Comparison of ENCODE assay signal across 15 mouse cellular contexts in the genomic region with DNA sequence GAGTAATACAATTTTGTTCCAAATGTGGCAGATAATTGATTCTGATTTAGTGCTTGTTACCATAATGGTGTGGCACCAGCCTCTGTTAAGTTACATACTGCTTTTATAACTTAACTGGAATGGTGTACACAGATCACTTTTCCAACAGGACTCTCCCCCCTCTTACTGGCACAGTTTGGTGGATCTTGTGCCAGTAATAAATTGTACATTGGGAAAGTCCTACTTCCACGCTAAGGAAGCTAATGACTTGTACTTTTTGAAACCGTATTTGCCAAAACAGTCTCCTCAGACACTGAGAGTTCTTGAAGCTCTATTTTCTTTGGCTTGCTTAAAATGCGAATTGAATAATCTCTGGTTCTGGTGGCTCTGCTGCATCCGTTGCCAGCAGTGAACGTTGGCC.
"Had no signal": no experiment of that assay in that cellular context is flagged by ENCODE, and none has a peak within 500 bp of the region (broad histone marks: within the 10 kb centered on the region; RNA-seq: fewer than 3 reads in every experiment).

No protein-coding gene starts in this region.

- H3K4me3 ChIP-seq: left cerebral cortex, adult 2 months; limb, embryonic 12.5 days; midbrain, embryonic 10.5 days; myocyte; neural tube, embryonic 15.5 days had no signal

- H3K27ac ChIP-seq: left cerebral cortex, adult 2 months; limb, embryonic 12.5 days; midbrain, embryonic 10.5 days; neural tube, embryonic 15.5 days had no signal

- H3K36me3 ChIP-seq: neural tube, embryonic 15.5 days had no signal

- H3K9me3 ChIP-seq: limb, embryonic 12.5 days; midbrain, embryonic 10.5 days; neural tube, embryonic 15.5 days had no signal

- H3K4me2 ChIP-seq: limb, embryonic 12.5 days; liver, embryonic 11.5 days; lung, embryonic 14.5 days; neural tube, embryonic 15.5 days had no signal

- H3K27me3 ChIP-seq: limb, embryonic 12.5 days; neural tube, embryonic 15.5 days had no signal

- H3K4me1 ChIP-seq: midbrain, embryonic 10.5 days; neural tube, embryonic 15.5 days had no signal

- DNase-seq: kidney, adult 8-10 months; kidney, postnatal 25 days; lung, embryonic 14.5 days; lung, postnatal 14 days; midbrain, embryonic 14.5 days; right cerebral cortex, adult 18-20 months; right cerebral cortex, postnatal 25 days; thymus, adult 18-20 months; thymus, postnatal 14 days had no signal

- H3K9ac ChIP-seq: limb, embryonic 12.5 days; lung, embryonic 14.5 days; neural tube, embryonic 15.5 days had no signal
